Mouse (Mus musculus) limb, embryonic 12.5 days (tissue): Measurements from ENCODE around the gene Rap1gap. TPM values are rescaled to one million over a fixed set of nuclear protein-coding genes. Genes with fewer than 3 reads are reported as not detected.

ENCODE experiments used
- ATAC-seq: fragments of 200-750 bp; cut with Nextera tagmentation; 2 replicates; pipeline ENCODE4 v1.8.0; 2017; ENCODE audit warnings: low read depth, moderate TSS enrichment; ENCODE audit not compliant: insufficient number of reproducible peaks, insufficient read depth, low FRiP score, low TSS enrichment
- H3K27ac ChIP-seq: fragments of 300-500 bp; sonication (generic); 2 replicates; pipeline ENCODE4 v1.5.1; 2016; ENCODE audit warnings: mild to moderate bottlenecking, moderate library complexity
- H3K27me3 ChIP-seq: fragments of 300-500 bp; sonication (generic); 2 replicates; pipeline ENCODE4 v1.6.1; 2016; ENCODE audit warnings: mild to moderate bottlenecking, moderate library complexity
- H3K36me3 ChIP-seq: fragments of 300-500 bp; sonication (generic); 2 replicates; pipeline ENCODE4 v1.6.1; 2016; ENCODE audit warnings: mild to moderate bottlenecking, moderate library complexity
- H3K4me1 ChIP-seq: fragments of 300-500 bp; sonication (generic); replicated peaks from 2 replicates; pipeline ENCODE4 v1.6.1; 2016
- H3K4me2 ChIP-seq: fragments of 300-500 bp; sonication (generic); 2 replicates; pipeline ENCODE4 v1.6.1; 2016; ENCODE audit warnings: mild to moderate bottlenecking, moderate library complexity
- H3K4me3 ChIP-seq: fragments of 300-500 bp; sonication (generic); replicated peaks from 2 replicates; pipeline ENCODE4 v1.5.1; 2016; ENCODE audit warnings: mild to moderate bottlenecking
- H3K9ac ChIP-seq: fragments of 300-500 bp; sonication (generic); replicated peaks from 2 replicates; pipeline ENCODE4 v1.6.1; 2016; ENCODE audit warnings: mild to moderate bottlenecking, moderate library complexity
- H3K9me3 ChIP-seq: fragments of 300-500 bp; sonication (generic); 2 replicates; pipeline ENCODE4 v1.6.1; 2016; ENCODE audit warnings: mild to moderate bottlenecking, moderate library complexity
- WGBS: fragments of 180-500 bp; shearing (Covaris S2); methylation state at CpG from one replicate; pipeline ENCODE4 v1.1.7; 2016; 5-methylcytosine and 5-hydroxymethylcytosine counted together
- polyA plus RNA-seq: library from polyadenylated mRNA; unstranded; fragments of >200 nt; fragmentation: Nextera tagmentation; extraction: Ambion mirVana; gene quantifications from 2 replicates; pipeline ENCODE4 v1.2.1, GENCODE M21; 2016

The Rap1gap gene
- polyA plus RNA-seq, 1 experiment from 2014 or later, result 5.9 TPM

DNA sequence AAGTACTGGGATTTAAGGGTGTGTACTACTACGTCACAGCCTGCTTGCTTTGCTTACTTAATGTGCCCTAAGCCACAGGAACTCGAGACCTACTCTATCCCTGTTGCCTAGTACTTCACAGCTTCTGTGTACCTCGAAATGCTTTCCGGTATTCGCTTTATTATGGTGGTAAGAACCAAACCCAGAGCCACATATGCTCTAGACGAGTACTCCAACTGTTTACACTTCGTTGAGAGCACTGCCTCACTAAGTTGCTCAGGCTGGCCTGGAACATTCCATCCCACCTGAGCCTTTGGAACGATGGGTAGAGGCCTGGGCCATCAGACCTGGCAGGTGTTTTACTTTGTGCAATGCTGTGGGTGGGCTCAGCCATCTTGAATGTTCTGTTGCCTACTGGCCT lies 30.8 kb downstream of the Rap1gap start:
- H3K9ac ChIP-seq, result no peak overlapping the region; the same call in 1 of the 2 replicates
- H3K36me3 ChIP-seq, result no peaks in the 10 kb centered on the region
- 0 out of 2 replicates have a peak, but pooled peaks cover 2% of the 10 kb centered on the region for H3K27me3 ChIP-seq
- 79% methylated on average over 8 of the region's 8 CpGs for WGBS
- no peak overlapping the region for H3K4me2 ChIP-seq
- 0 out of 2 replicates have a peak overlapping the region, but pooled peaks have one; percentile 9 for H3K27ac ChIP-seq
- peaks cover 21% of the 10 kb centered on the region for H3K4me1 ChIP-seq
- H3K9me3 ChIP-seq, result no peaks in the 10 kb centered on the region
- H3K4me3 ChIP-seq, result no peak overlapping the region
- no peak for ATAC-seq

DNA sequence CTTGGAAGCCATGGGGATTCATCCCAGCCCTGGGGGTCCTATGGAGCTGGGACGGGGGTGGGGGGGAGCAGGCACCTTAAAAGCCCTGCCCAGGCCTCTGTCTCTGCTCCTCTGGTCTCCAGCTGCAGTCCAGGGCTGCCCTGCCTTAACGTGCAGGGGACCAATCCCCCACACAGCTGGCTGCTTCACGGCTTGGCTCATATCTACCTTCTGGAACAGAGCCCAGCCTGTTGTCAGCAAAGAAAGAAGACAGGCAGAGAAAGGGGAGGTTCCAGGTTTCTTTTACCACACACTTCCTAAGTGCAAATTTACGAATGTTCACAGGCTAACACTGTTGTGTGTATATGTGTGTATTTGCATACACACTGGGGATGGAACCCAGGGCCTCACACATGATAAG lies 31.4 kb downstream of the Rap1gap start:
- no peaks in the 10 kb centered on the region for H3K36me3 ChIP-seq
- H3K4me2 ChIP-seq, result no peak overlapping the region
- H3K27me3 ChIP-seq, result no peaks in the 10 kb centered on the region
- H3K4me1 ChIP-seq, result peaks cover 21% of the 10 kb centered on the region
- 29% methylated on average over 4 of the region's 4 CpGs for WGBS
- no peaks in the 10 kb centered on the region for H3K9me3 ChIP-seq
- no peak overlapping the region for H3K4me3 ChIP-seq
- H3K27ac ChIP-seq, result 0 out of 2 replicates have a peak overlapping the region, but pooled peaks have one; percentile 9
- no peak for ATAC-seq
- H3K9ac ChIP-seq, result no peak overlapping the region; the same call in 1 of the 2 replicates

DNA sequence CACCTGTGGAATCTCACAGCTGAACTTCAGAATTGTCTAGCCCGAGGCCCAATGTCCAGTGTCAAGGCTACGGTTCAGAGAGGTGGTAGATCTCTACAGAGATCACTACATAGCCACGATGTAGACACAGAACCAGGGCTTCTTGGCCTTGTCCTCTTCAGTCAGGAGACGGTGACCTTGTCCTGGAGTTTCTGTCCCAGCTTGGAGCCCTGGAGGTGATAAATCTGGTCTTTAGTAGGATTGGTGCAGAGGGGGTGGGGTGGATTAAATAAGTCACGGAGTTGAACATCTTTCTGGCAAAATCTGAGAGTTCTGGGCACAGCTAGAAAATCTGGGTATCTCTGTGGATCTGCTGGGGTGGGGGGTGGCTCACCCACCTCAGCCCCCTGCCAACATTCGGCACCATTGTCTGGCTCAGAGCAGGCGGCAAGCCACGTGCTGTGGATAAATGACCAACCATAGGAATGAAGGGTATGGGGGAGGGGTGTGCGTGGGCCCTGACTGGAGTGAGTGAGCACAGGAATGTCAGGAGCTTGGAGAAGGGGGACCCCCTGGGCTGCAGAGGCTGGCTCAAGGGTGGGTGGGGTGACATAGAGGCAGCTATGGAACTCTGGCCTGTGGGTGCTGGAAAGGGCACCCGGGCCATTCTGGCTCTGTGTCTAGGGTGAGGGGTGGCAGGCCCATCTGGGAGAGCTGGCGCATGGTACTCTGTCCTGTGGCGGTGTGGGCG lies 32.8 kb downstream of the Rap1gap start:
- no peak for ATAC-seq
- Histone ChIP-seq H3K4me3 (no peak overlapping the region), H3K9ac (no peak overlapping the region), H3K4me1 (peaks cover 21% of the 10 kb centered on the region), H3K4me2 (no peak overlapping the region), H3K27ac (no peak overlapping the region), H3K9me3 (no peaks in the 10 kb centered on the region), H3K27me3 (no peaks in the 10 kb centered on the region), H3K36me3 (no peaks in the 10 kb centered on the region)
- 73% methylated on average over 13 of the region's 13 CpGs for WGBS

DNA sequence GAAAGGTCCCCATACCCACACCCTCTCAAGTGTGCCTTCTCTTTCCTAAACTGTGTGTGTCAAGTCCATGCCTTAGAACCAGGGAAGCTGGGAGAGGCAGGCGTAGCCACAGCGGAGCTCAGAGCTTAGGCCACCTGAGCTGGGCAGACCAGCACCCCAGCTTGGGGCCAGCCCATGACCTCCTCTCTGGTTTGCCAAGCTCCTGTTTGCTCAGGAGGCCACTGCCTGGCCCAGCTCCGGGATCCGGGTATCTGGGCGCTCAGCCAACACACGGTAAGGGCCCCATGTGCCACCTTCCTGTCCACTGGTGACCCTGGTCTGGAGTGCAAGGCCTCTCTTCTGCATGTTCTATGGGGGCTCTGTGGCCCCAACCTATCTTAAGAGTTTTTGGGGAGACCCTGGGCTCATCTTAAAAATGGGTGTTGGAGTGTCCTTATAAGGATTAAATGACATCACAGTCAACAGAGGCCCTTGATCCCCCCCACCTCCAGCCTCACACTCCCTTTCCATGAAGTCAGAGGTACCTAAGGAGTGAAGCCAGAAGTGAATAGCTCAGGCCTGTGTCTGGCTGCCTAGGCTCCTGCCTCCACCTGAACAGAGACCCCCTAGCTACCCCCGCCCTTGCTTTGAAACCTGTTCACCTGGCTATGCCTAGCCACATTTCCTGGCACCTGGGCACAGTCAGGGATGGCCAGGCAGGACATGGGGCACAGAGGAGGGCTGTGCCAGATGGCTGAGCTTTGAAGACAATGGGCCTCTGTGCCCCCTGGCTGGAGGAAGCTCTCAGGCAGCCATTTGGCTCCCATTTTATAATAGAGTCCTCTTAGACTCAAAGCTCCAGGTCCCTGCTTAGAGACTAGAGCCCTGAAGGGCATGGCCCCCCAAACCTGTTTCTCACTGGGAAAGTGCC lies 33.8 kb downstream of the Rap1gap start:
- no peak for ATAC-seq
- Histone ChIP-seq H3K9me3 (no peaks in the 10 kb centered on the region), H3K4me2 (no peak overlapping the region), H3K27me3 (no peaks in the 10 kb centered on the region), H3K4me3 (no peak overlapping the region), H3K36me3 (no peaks in the 10 kb centered on the region), H3K27ac (peak overlapping the region; percentile 59; the same call in 1 of the 2 replicates), H3K9ac (no peak overlapping the region), H3K4me1 (peaks cover 21% of the 10 kb centered on the region)
- WGBS, result 82% methylated on average over 7 of the region's 7 CpGs

DNA sequence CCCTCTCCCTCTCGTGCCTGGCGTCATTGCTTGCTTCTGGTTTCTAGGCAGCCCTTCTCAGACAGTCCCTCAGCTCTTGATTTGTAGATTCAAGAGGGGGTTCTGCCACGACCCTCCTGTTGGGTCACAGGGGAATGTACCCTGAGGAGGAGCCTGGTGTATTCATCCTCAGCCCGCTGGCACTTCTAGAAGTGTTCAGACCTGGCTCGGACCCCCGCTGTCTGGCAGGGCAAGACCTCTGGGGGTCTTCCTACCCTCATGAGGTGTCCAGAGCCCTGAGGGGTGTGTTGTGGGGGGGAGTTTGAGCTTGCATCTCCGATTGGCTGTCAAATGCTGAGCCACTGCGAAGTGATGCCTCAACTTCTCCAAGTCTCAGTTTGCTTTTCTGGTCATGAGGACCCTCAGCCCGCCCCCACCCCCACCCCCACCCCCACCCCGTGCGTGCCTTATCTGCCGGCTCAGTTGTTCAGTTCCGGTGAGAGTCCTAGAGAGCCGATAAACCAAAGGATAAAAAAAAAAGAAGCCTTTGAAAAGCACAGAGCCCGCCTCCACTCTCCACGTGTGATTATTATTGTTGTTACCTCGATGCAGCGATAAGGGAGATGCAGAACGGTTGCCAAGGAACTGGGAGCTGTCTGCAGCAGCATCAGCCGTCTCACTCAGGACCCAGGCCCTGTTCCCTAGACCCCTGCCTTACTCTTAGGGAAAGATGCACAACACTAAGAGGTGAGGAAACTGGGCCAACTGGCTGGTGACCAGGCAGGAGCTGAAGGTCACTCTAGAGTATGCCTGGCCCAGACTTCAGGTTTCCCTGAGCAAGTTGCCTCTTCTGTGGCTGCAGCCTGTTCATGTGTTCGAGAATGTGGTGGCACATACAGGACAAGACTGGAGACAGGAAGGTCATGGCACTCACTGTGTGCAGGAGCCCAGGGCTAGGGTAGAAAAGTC lies 35.0 kb downstream of the Rap1gap start:
- no peak for ATAC-seq
- H3K36me3 ChIP-seq, result no peaks in the 10 kb centered on the region
- H3K4me3 ChIP-seq, result no peak overlapping the region
- no peak overlapping the region for H3K9ac ChIP-seq
- H3K4me2 ChIP-seq, result no peak overlapping the region
- H3K27ac ChIP-seq, result no peak overlapping the region
- H3K27me3 ChIP-seq, result no peaks in the 10 kb centered on the region
- 73% methylated on average over 21 of the region's 21 CpGs for WGBS
- H3K4me1 ChIP-seq, result peaks cover 21% of the 10 kb centered on the region
- no peaks in the 10 kb centered on the region for H3K9me3 ChIP-seq

DNA sequence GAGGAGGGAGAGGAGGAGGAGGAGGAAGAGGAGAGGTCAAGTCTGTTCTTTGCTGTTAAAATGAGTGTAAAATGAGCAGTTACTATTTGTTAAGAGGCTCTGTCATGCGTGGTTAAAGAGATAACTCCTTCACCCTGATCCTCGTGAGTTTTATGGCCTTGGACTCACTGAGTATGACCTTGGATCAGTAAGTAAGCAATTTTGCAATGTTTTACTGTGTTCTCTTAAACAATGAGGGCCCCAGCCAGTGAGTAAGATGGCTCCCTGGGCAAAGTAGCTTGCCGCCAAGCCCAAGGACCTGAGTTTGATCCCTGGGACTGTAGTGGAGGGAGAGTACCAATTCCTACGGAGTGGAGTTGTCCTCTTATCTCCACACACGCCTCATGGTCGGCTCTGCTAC lies 36.4 kb downstream of the Rap1gap start:
- ATAC-seq, result no peak
- WGBS, result 61% methylated on average over 6 of the region's 6 CpGs
- H3K27me3 ChIP-seq, result no peaks in the 10 kb centered on the region
- H3K4me3 ChIP-seq, result no peak overlapping the region
- H3K36me3 ChIP-seq, result no peaks in the 10 kb centered on the region
- peaks cover 18% of the 10 kb centered on the region for H3K4me1 ChIP-seq
- H3K9ac ChIP-seq, result no peak overlapping the region
- H3K9me3 ChIP-seq, result no peaks in the 10 kb centered on the region
- H3K4me2 ChIP-seq, result no peak overlapping the region
- H3K27ac ChIP-seq, result no peak overlapping the region

DNA sequence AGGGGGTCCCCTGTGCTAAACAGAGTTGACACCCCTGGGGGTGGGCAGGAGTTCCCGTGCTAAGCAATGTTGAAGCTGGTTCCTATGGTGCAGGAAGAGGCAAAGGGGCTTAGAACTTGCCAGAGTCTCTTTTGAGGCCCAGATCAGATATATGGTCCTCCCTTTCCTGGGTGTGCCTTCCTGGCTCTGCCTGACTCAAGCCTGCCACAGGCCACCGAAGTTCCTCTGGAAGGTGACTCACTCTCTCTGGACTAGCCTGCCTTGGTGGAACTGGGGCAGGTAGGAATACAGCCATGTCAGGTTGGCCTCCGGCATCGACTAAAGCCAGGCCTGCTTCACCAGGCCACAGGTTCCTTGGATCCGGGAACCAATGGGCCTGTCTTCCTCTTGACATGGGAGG lies 38.6 kb downstream of the Rap1gap start:
- H3K36me3 ChIP-seq, result no peaks in the 10 kb centered on the region
- H3K27me3 ChIP-seq, result peaks cover 3% of the 10 kb centered on the region; the same call in 1 of the 2 replicates
- peaks cover 23% of the 10 kb centered on the region for H3K4me1 ChIP-seq
- no peak overlapping the region for H3K4me2 ChIP-seq
- no peak overlapping the region for H3K9ac ChIP-seq
- ATAC-seq, result no peak
- H3K27ac ChIP-seq, result no peak overlapping the region
- no peaks in the 10 kb centered on the region for H3K9me3 ChIP-seq
- H3K4me3 ChIP-seq, result no peak overlapping the region
- 91% methylated on average over 5 of the region's 5 CpGs for WGBS

DNA sequence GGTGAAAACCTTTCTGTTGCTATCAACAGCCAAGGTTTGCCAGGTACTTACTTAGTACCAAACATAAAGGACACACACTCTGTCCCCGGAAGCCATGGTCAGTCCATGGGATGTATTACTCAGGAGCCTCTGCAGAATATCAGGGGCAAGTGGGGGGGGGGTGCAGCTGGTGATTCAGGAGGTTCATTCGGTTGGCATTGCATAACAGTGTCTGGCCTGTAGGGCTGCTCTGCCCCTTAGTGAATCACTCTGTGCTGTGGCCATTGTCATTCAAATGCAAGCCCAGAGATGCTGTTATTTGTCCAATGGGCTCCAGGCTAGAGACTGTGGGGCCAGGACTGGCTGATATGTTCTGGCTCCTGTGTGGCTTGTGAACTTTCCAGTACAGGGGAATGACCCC lies 40.0 kb downstream of the Rap1gap start:
- no peak overlapping the region for H3K27ac ChIP-seq
- H3K27me3 ChIP-seq, result peaks cover 18% of the 10 kb centered on the region; the same call in 1 of the 2 replicates
- no peak overlapping the region for H3K4me3 ChIP-seq
- no peaks in the 10 kb centered on the region for H3K36me3 ChIP-seq
- no peak overlapping the region for H3K4me2 ChIP-seq
- no peak overlapping the region for H3K9ac ChIP-seq
- H3K9me3 ChIP-seq, result no peaks in the 10 kb centered on the region
- no peak for ATAC-seq
- peaks cover 20% of the 10 kb centered on the region for H3K4me1 ChIP-seq
- 84% methylated on average over 2 of the region's 2 CpGs for WGBS

DNA sequence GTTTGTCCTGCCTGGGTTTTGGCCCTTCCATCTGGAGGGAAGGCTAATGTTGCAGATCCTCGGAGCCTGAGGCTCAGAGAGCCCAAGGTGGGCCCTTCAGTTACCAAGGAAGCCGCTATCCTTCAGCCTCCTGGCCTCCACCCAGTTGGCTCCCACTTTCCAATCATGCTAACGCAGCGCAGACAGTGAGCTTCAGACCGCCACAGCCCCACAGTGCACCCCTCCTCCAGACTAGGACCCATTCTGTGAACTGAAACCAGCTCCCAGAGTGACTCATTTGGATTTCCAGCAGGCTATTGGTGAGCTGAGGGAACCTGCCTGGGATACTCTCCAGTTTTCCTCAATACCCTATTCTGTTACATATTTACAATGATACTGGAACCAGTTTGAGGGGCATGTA lies 40.9 kb downstream of the Rap1gap start:
- no peak overlapping the region for H3K4me2 ChIP-seq
- no peak for ATAC-seq
- H3K4me1 ChIP-seq, result peaks cover 20% of the 10 kb centered on the region
- WGBS, result 68% methylated on average over 5 of the region's 5 CpGs
- H3K27ac ChIP-seq, result no peak overlapping the region
- peaks cover 24% of the 10 kb centered on the region; the same call in 1 of the 2 replicates for H3K27me3 ChIP-seq
- no peak overlapping the region for H3K4me3 ChIP-seq
- H3K9me3 ChIP-seq, result no peaks in the 10 kb centered on the region
- H3K36me3 ChIP-seq, result no peaks in the 10 kb centered on the region
- no peak overlapping the region for H3K9ac ChIP-seq

DNA sequence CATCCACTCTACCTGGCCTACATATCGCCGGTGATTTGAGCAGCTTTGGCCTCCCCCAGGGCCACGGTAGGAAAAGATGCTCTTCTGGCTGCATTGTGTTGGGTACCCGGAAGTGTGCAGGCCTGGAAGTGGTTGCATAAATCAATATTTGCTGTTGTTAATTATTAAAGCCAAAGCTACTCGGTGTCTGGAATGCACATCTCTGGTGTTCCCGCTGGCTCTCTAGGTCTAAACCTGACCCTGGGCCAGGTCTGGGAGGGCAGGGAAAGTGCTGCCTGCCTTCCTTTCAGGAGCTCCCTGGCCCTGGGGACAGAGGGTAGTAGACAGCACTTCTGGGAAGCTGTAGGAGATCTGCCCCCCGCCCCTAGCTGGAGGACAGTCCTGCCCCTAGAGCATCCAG lies 42.0 kb downstream of the Rap1gap start:
- Histone ChIP-seq H3K27me3 (peaks cover 24% of the 10 kb centered on the region; the same call in 1 of the 2 replicates), H3K4me3 (no peak overlapping the region), H3K36me3 (no peaks in the 10 kb centered on the region), H3K4me1 (peaks cover 20% of the 10 kb centered on the region), H3K9ac (no peak overlapping the region; the same call in 1 of the 2 replicates), H3K9me3 (no peaks in the 10 kb centered on the region), H3K4me2 (peak overlapping the region; percentile 86; the same call in 1 of the 2 replicates), H3K27ac (no peak overlapping the region)
- ATAC-seq, result no peak
- WGBS, result 76% methylated on average over 7 of the region's 7 CpGs
